ENCODE assay signal across 8 mouse cellular contexts in genomic region chr19:61226928-61227854, GRCm38 (mm10). TPM values are rescaled to one million over a fixed set of nuclear protein-coding genes. Genes with fewer than 3 reads are reported as not detected.
DNase-seq lines count a peak whose midpoint lies in the region; ATAC-seq lines count a peak whose summit lies in the region.

No protein-coding gene starts in this region.

- DNase-seq in adrenal gland, adult 18-20 months (ENCODE audit: low spot score in 2 of 2): peak; percentile 76 to 83
- DNase-seq in embryo, embryonic 11 days: peak; percentile 92
- DNase-seq in gastrocnemius, postnatal 25 days: peak; percentile 72
- peak; percentile 89 to 91 for DNase-seq in left cerebral cortex, adult 9 months (ENCODE audit: low spot score in 2 of 2)
- DNase-seq in right cerebral cortex, postnatal 14 days: peak; percentile 89
- peak; percentile 82 for DNase-seq in urinary bladder, postnatal 25 days (ENCODE audit: low spot score)

- ATAC-seq in inflammation-experienced regulatory T-cells, adult 6 months: peak; percentile 85
- peak; percentile 59 for ATAC-seq in megakaryocyte progenitor cell, adult 5-6 weeks (replicated peaks; ENCODE audit: poor library complexity)

RNA-seq across cellular contexts. Expression of gene Csf2ra, which starts 1.0 kb away (rescaled TPM):
- 10 to 100 TPM; 27.5 to 38.2 TPM for total RNA-seq in adrenal gland, adult 18-20 months (2021)
- 1 to 10 TPM; 1.3 to 2.1 TPM for total RNA-seq in gastrocnemius, postnatal 25 days (2021)
- polyA plus RNA-seq in inflammation-experienced regulatory T-cells, adult 6 months (2017; shearing (Covaris generic)): 1 to 10 TPM; 1.1 to 1.4 (median 1.2) TPM
- 111 and 145 TPM in 2 replicates for total RNA-seq in megakaryocyte progenitor cell, adult 5-6 weeks (2015)
- total RNA-seq in megakaryocyte progenitor cell, adult 5-6 weeks (2017): 31.5 and 35.4 TPM in 2 replicates

RNA-seq across cellular contexts. Expression of gene Gm6020, which starts 43.5 kb away (rescaled TPM):
- total RNA-seq in adrenal gland, adult 18-20 months (2021): not detected
- total RNA-seq in gastrocnemius, postnatal 25 days (2021): not detected
- polyA plus RNA-seq in inflammation-experienced regulatory T-cells, adult 6 months (2017; shearing (Covaris generic)): not detected
- not detected in 2 replicates for total RNA-seq in megakaryocyte progenitor cell, adult 5-6 weeks (2015)
- not detected in 2 replicates for total RNA-seq in megakaryocyte progenitor cell, adult 5-6 weeks (2017)

RNA-seq across cellular contexts. Expression of gene Gm7102, which starts 51.1 kb away (rescaled TPM):
- not detected for total RNA-seq in adrenal gland, adult 18-20 months (2021)
- total RNA-seq in gastrocnemius, postnatal 25 days (2021): not detected
- polyA plus RNA-seq in inflammation-experienced regulatory T-cells, adult 6 months (2017; shearing (Covaris generic)): not detected
- 0.17 and 0.29 TPM in 2 replicates for total RNA-seq in megakaryocyte progenitor cell, adult 5-6 weeks (2015)
- 0.12 and 0.41 TPM in 2 replicates for total RNA-seq in megakaryocyte progenitor cell, adult 5-6 weeks (2017)

Comparison
In these comparisons a context has a peak if more than half of its experiments do, and no peak if none do; other contexts are left out.
1. Peak in every context shown above with its lines: DNase-seq and ATAC-seq.
2. RNA of gene Csf2ra, which starts 1.0 kb away (total RNA-seq): 31.5 to 145 TPM in megakaryocyte progenitor cell, adult 5-6 weeks and 27.5 to 38.2 TPM in adrenal gland, adult 18-20 months; 1.3 to 2.1 TPM in gastrocnemius, postnatal 25 days; every median in the first group is over 4 times any median in the second.